Mouse (Mus musculus) thymus, adult 2 months (tissue): ENCODE data around the gene Rdh16.

Experiments
- CTCF ChIP-seq: fragments of 200-500 bp; IDR thresholded peaks from 2 replicates; pipeline ENCODE4 v1.5.1; 2012; ENCODE audit warnings: mild to moderate bottlenecking, control low read depth, low read length, moderate library complexity, borderline replicate concordance; ENCODE audit not compliant: control insufficient read depth, poor library complexity, insufficient read depth; ENCODE audit errors: extremely low read depth
- POLR2A ChIP-seq: fragments of 200-500 bp; IDR thresholded peaks from 2 replicates; pipeline ENCODE4 v1.6.1; 2012; ENCODE audit warnings: mild to moderate bottlenecking, low read length, control low read depth, moderate library complexity; ENCODE audit not compliant: control insufficient read depth, poor library complexity, insufficient read depth; ENCODE audit errors: extremely low read depth

GRCm38 (mm10) chr10:127856376-127856775, 55.4 kb downstream of the Rdh16 start:
- TF ChIP-seq CTCF (no peak), POLR2A (no peak)
